Mouse (Mus musculus) embryonic fibroblast, embryonic 13.5 days (primary cell): ENCODE measurements around the gene Ovol2.

ENCODE experiments used
- CTCF ChIP-seq: IDR thresholded peaks from 2 replicates; pipeline ENCODE4 v1.5.1; 2011; ENCODE audit warnings: mild to moderate bottlenecking, control low read depth, low read length, moderate library complexity, borderline replicate concordance; ENCODE audit not compliant: insufficient read depth
- POLR2A ChIP-seq: IDR thresholded peaks from 2 replicates; pipeline ENCODE4 v1.6.1; 2011; ENCODE audit warnings: low read depth, mild to moderate bottlenecking, control low read depth, low read length, moderate library complexity

DNA sequence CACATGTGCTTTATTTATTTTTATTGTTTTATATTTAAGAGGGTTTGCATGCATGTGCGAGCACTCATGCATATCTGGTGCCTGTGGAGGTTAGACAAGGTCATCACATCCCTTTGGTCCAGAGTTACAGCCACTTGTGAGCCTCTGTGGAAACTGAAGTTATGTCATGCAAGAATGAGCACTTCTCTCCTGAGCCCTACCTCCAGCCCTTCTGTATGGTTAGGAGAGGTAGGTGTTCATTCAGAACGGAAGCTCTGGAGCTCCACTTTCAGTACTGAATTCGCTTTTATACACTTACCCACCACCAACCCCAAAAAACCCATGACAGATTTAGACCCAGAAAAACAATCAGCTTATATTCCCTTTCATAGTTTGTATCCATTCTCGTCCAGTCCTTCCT, 39.6 kb upstream of the Ovol2 start:
- TF ChIP-seq CTCF (no peak), POLR2A (no peak)
